Mouse (Mus musculus) monocyte, adult 59 days (primary cell): ENCODE measurements around the gene Prr14. TPM values are rescaled to one million over a fixed set of nuclear protein-coding genes. Genes with fewer than 3 reads are reported as not detected.

Experiments
- total RNA-seq, 2 experiments: library from RNA; stranded (reverse); gene quantifications; one replicate each; pipeline ENCODE4 v1.2.4; 2023

The Prr14 gene
- total RNA-seq, result 100 to 1,000 TPM; 125 to 128 TPM

DNA sequence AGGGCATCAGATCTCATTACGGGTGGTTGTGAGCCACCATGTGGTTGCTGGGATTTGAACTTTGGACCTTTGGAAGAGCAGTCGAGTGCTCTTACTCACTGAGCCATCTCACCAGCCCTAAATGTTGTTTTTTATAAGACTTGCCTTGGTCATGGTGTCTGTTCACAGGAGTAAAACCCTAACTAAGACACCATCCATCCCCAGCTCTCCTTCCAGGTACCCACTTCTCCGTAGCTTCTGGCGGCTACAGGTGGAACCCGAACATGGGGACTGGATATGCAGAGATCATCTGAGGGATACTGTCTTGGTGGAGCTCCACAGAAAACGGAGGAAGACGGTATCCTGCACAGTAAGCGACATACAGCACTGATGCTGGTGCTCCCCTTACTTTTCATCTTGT lies at the start of gene Prr14:
TSS of gene Prr14 (plus strand) at position 301 of the 400 bp plus-strand sequence.

DNA sequence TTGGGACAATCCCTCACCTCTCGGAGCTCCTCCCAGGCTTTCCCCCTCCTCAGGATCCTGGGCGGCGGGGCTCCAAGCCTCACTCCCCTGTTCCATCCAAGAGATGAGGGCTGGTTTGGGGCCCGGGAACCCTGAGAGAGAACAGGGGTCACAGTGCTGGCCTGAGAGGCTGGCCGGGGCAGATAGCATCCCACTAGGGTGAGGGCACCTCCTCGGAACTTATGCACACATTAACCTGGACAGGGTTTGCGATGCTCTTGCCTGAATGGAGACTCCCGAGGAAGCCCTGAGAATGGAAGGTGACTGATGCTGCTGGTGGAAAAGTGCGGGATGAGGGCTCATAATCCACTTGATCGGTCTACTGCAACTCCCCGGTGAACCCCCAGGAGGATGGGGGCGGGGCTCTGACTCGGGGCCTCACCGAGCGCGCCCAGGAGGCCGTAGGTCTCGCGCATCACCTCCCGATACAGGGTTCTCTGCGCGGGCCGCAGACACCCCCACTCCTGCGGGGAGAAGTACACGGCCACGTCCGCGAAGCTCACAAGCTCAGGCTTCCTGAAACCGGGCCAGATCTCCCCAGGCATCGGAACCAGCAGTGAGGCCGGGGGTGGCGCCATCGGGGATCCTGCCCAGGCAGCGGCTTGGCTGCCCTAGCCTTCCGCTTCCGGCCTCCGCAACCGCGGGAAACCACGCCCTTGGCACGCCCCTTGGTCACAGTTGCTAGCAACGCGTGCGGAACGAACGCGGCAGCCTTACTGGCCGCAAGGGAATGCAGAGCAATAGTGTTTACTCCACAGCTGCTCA lies 37.8 kb upstream of the Prr14 start, which contains the start of gene Zfp688:
TSS of gene Zfp688 (minus strand) at position 681 of the 804 bp plus-strand sequence.

DNA sequence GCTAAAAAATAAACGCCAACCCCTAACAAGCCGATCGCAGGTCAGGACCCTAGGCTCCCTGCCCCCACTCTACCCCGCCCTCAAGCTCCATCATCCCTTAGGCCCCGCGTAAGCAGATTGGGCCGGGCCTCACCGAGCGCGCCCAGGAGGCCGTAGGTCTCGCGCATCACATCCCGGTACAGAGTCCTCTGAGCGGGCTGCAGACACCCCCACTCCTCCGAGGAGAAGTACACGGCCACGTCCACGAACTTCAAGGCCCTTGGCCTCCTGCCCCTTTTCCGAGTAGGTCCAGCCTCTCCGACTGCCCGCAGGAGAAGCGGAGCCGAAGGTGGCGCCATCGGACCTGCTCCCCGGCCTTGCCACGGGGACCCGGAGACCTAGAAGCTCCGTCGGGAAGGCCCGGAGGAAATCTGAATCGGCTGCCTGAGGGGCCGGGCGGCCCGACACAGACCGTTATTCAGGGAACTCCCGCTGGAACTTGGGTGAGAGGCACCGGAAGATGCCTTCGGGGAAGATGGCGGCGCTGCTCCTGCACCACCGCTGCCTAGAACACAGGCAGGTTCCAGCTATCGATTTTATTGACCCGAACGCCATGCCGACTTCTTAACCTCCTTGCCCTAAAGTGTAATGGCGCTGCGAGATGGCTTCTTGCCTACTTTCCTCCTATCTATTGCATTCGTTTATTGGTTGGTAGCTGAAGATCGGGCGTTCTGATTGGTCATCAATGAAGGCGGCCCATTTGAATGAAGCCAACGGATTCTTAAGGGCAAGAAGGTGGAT lies 10.7 kb upstream of the Prr14 start, which contains the start of gene Zfp689:
TSS of gene Zfp689 (minus strand) at position 638 of the 780 bp plus-strand sequence.

DNA sequence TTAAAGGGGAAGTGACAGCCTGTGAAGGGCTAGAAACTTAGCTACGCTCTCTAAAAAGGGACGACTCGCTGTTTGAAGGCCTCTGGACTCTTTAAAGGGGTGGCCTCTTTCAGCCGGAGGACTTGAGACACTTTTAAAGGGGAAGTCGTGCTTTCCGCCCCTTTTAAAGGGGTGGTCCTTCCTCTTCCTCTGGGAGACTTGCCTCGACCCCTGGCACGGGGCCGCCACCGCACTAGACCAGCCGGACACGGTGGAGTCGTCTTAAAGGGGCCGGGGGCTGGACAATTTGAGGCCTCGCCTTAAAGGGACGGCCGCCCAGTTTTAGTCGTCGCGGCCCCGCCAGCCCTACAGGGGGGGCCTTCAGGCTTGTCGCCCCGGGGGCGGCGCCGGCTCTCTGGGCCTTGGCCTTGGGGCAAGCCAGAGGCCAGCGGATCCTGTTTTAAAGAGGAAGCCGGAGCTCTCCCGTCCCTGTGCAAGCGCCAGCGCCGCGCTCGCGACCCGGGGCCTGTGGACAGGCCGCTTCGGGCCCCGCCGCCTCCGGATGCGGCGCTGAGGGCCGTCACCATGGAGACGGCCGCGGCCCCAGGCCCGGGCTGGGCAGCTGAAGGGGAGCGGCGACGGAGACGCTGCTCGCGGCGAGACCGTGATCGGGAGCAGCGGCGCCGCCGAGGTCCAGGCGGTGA lies 19.4 kb downstream of the Prr14 start, which contains the start of gene Fbrs:
TSS of gene Fbrs (plus strand) at position 565 of the 683 bp plus-strand sequence.

DNA sequence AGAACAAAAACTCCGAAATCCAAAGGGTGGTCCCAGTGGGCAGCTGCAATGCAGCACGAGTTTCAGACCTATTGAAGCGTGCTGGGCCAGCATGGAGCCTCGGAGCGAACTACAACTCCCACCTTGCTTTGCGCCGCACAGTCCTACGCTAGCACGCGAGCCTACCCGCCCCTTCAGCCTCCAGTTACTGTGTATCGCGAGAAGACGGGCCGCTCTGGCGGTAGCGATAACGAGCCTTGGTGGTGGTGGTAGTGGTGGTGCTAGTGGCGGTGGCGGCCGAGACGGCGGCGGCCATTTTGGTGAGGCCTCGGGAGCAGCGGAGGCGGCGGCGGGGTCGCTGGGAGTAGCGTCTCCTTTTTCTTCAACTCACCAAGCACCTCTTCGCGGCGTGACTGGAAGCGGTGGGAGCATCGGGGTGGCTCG lies 52.4 kb downstream of the Prr14 start, which contains the start of gene Srcap:
TSS of gene Srcap (plus strand) at position 176 of the 423 bp plus-strand sequence.

DNA sequence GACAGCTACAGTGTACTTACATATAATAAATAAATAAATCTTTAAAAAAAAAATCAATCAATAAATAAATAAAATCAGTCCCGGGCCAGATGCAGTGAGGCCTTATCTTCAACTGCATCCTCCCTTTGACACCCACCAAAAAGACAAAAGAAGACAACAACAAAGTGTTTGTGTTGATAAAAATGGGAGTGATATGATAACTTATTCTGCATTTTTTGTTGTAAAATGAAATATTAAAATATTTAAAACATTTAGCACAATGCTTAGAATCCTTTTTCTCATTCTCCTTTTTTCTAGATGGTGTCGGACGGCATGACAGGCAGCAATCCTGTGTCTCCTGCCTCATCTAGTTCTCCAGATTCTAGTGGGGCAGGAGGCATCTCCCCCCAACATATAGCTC lies 59.9 kb downstream of the Prr14 start, which contains the start of gene Gm42715:
TSS of gene Gm42715 (plus strand) at position 301 of the 400 bp plus-strand sequence.

Other genes starting within 250 kb of the Prr14 start
- gene Zfp553, start 226.6 kb upstream of the Prr14 start, total RNA-seq, result 1 to 10 TPM; 4.5 TPM
- gene Sept1, start 226.5 kb upstream of the Prr14 start, total RNA-seq, result 1 to 10 TPM; 5.4 to 5.5 TPM
- gene Zfp771, start 215.3 kb upstream of the Prr14 start, total RNA-seq, result 1 to 10 TPM; 7.0 to 8.8 TPM
- gene Dctpp1, start 198.9 kb upstream of the Prr14 start, total RNA-seq, result 10 to 100 TPM; 15.2 to 17.6 TPM
- gene Sephs2, start 185.6 kb upstream of the Prr14 start, total RNA-seq, result 10 to 100 TPM; 66.0 to 73.4 TPM
- gene Itgal, start 163.4 kb upstream of the Prr14 start, total RNA-seq, result 100 to 1,000 TPM; 900 to 916 TPM
- gene Zfp768, start 114.0 kb upstream of the Prr14 start, total RNA-seq, result 1 to 10 TPM; 6.1 to 7.0 TPM
- 1 to 10 TPM; 8.8 to 9.0 TPM for gene Zfp747, start 83.6 kb upstream of the Prr14 start, total RNA-seq
- gene 9130019O22Rik, start 72.4 kb upstream of the Prr14 start, total RNA-seq, result 1 to 10 TPM; 2.4 TPM
- gene E430018J23Rik, start 66.0 kb upstream of the Prr14 start, total RNA-seq, result 1 to 10 TPM; 1.7 to 2.9 TPM
- 1 to 10 TPM; 5.4 to 6.3 TPM for gene Zfp764, start 52.8 kb upstream of the Prr14 start, total RNA-seq
- 10 to 100 TPM in 1 of 2 experiments, 1 to 10 TPM in 1; 7.4 to 15.1 TPM for gene Zfp688, start 37.5 kb upstream of the Prr14 start, total RNA-seq
- gene Zfp689, start 10.5 kb upstream of the Prr14 start, total RNA-seq, result 1 to 10 TPM; 2.3 to 3.3 TPM
- gene Fbrs, start 19.6 kb downstream of the Prr14 start, total RNA-seq, result 100 to 1,000 TPM; 278 to 299 TPM
- 100 to 1,000 TPM; 120 to 128 TPM for gene Srcap, start 52.4 kb downstream of the Prr14 start, total RNA-seq
- 10 to 100 TPM; 21.9 to 24.4 TPM for gene Gm42715, start 60.0 kb downstream of the Prr14 start, total RNA-seq
- gene Tmem265, start 101.8 kb downstream of the Prr14 start, total RNA-seq, result not detected
- 10 to 100 TPM; 83.2 to 90.2 TPM for gene Phkg2, start 113.7 kb downstream of the Prr14 start, total RNA-seq
- 1 to 10 TPM in 1 of 2 experiments, not detected in 1; 1.2 TPM for gene Ccdc189, start 129.0 kb downstream of the Prr14 start, total RNA-seq
- gene Rnf40, start 129.2 kb downstream of the Prr14 start, total RNA-seq, result 10 to 100 TPM; 70.9 to 74.4 TPM
- 1 to 10 TPM; 4.9 to 6.7 TPM for gene Zfp629, start 156.2 kb downstream of the Prr14 start, total RNA-seq
- 10 to 100 TPM; 38.5 to 43.9 TPM for gene Bcl7c, start 249.3 kb downstream of the Prr14 start, total RNA-seq